Mouse (Mus musculus) heart, embryonic 14.5 days (tissue): ENCODE measurements at regions not wholly inside any gene's neighbourhood (a gene's known extent, or its start where the extent isn't known, plus 50 kb on each side); places are given as distances from the start of the nearest gene placed in this dataset.
"Not testable (repeated sequence)": the region's sequence is repeated elsewhere in the genome, so short reads cannot be mapped to it uniquely, and the experiment has no call there.

Experiments used
- ATAC-seq: fragments of 200-750 bp; cut with Nextera tagmentation; 2 replicates; pipeline ENCODE4 v1.8.0; 2017; ENCODE audit warnings: low read depth, moderate TSS enrichment; ENCODE audit not compliant: insufficient number of reproducible peaks, insufficient read depth, low FRiP score
- H3K27ac ChIP-seq, 2 experiments: fragments of 200-500 bp in 1 of 2; fragments of 300-500 bp in 1 of 2; sonication (generic) in 1 of 2; replicated peaks in 1 of 2; 2 replicates each; pipeline ENCODE4 v1.5.1; 2012 to 2014; ENCODE audit warnings: low read depth in 2 of 2, low read length in 2 of 2, control low read depth in 1 of 2, mild to moderate bottlenecking in 1 of 2, mixed read lengths in 1 of 2; ENCODE audit not compliant: control insufficient read depth in 1 of 2, insufficient read depth in 1 of 2
- H3K27me3 ChIP-seq: fragments of 300-500 bp; sonication (generic); 2 replicates; pipeline ENCODE4 v1.6.1; 2014; ENCODE audit warnings: mild to moderate bottlenecking, low read length, control low read depth; ENCODE audit not compliant: control insufficient read depth, insufficient read depth
- H3K36me3 ChIP-seq: fragments of 300-500 bp; sonication (generic); 2 replicates; pipeline ENCODE4 v1.6.1; 2014; ENCODE audit warnings: mild to moderate bottlenecking, control low read depth, low read length, mixed read lengths; ENCODE audit not compliant: control insufficient read depth, insufficient read depth
- H3K4me1 ChIP-seq, 2 experiments: fragments of 200-500 bp in 1 of 2; fragments of 300-500 bp in 1 of 2; sonication (generic) in 1 of 2; 2 replicates each; pipeline ENCODE4 v1.6.1; 2012 to 2014; ENCODE audit warnings: low read length in 2 of 2, control low read depth in 1 of 2, mixed read lengths in 1 of 2; ENCODE audit not compliant: control insufficient read depth in 2 of 2, insufficient read depth in 2 of 2
- H3K4me2 ChIP-seq: fragments of 300-500 bp; sonication (generic); 2 replicates; pipeline ENCODE4 v1.6.1; 2014; ENCODE audit warnings: mild to moderate bottlenecking, low read length
- H3K4me3 ChIP-seq, 2 experiments: fragments of 200-500 bp in 1 of 2; fragments of 300-500 bp in 1 of 2; sonication (generic) in 1 of 2; 2 replicates each; pipeline ENCODE4 v1.5.1; 2012 to 2014; ENCODE audit warnings: low read length in 2 of 2, mild to moderate bottlenecking in 2 of 2, control low read depth in 1 of 2, low read depth in 1 of 2, moderate library complexity in 1 of 2; ENCODE audit not compliant: control insufficient read depth in 1 of 2, insufficient read depth in 1 of 2
- H3K9ac ChIP-seq: fragments of 300-500 bp; sonication (generic); 2 replicates; pipeline ENCODE4 v1.6.1; 2014; ENCODE audit warnings: mild to moderate bottlenecking, low read length
- H3K9me3 ChIP-seq: fragments of 300-500 bp; sonication (generic); 2 replicates; pipeline ENCODE4 v1.6.1; 2016; ENCODE audit warnings: low read length, control low read depth; ENCODE audit not compliant: control insufficient read depth
- WGBS: fragments of 180-500 bp; shearing (Covaris S2); extraction: QIAGEN DNeasy Blood & Tissue Kit; methylation state at CpG from one replicate; pipeline ENCODE4 v1.1.7; 2014; 5-methylcytosine and 5-hydroxymethylcytosine counted together

DNA sequence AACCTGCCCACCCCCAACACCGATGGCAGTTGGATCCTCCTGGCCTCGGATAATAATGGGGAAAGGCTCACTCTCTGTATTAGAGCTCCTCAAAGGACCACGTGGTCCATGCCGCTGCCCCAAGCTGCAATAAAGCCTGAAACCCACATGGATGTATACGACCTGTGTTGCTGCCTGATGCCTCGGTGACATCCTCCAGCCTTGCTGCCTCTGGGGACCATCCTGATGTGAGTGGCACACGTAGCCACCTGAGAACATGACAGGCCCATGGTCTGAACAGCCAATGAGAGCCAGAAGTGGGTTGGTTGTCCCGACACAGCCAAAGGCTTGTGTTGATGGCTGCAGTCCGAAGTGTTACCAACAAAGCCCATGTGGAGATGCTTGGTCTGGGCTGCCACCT lies 283.4 kb upstream of the Cdh4 start:
- Histone ChIP-seq H3K36me3 (no peaks in the 10 kb centered on the region), H3K4me3 (no peak overlapping the region), H3K4me1 (no peaks in the 10 kb centered on the region), H3K27ac (no peak overlapping the region), H3K4me2 (no peak overlapping the region), H3K9ac (no peak overlapping the region), H3K27me3 (no peaks in the 10 kb centered on the region), H3K9me3 (no peaks in the 10 kb centered on the region)
- ATAC-seq: no peak
- 77% methylated on average over 9 of the region's 9 CpGs for WGBS

DNA sequence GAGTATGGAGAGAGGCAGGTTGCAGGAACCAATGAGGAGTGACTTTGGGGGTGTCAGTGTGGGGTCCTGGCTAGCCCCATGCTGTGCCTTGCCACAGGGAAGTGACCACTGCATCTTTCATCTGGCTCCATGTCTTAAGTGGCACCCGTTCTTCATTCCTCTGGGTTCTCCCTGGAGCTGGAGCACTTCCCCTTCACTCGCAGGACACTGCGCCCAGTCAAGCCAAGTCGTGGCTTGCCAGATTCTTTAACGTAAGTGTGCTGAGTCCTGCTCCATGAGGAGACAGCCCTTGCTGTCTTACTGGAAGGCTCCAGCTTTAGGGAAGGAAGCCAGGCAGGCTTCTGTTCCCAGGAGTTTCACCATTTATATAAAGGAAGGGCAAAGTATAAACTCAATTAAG lies 279.1 kb upstream of the Cdh4 start:
- H3K27me3 ChIP-seq: no peaks in the 10 kb centered on the region
- no peak for ATAC-seq
- H3K36me3 ChIP-seq: no peaks in the 10 kb centered on the region
- WGBS: 75% methylated on average over 5 of the region's 5 CpGs
- H3K4me1 ChIP-seq: no peaks in the 10 kb centered on the region
- no peaks in the 10 kb centered on the region for H3K9me3 ChIP-seq
- H3K4me3 ChIP-seq: no peak overlapping the region
- no peak overlapping the region for H3K9ac ChIP-seq
- H3K4me2 ChIP-seq: no peak overlapping the region
- H3K27ac ChIP-seq: no peak overlapping the region

DNA sequence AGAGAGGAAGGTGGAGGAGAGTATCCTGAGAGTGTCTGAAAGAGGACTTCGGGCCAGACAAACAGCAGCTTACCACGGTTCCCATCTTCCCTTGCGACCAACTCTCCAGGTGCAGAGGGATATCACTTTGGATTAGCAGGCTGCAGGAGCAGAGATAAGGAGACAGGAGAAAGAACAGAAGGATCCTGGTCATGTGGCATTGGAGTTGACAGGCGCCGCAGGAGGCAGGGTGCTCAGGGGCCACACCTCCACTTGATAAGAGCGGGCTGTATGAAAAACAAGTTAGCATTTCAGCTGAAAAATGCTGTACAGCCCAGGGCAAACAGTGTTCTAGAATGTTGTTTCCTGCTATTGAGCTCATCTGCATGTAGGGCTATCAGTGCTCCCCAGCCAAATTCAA lies 272.1 kb upstream of the Cdh4 start:
- Histone ChIP-seq H3K4me3 (no peak overlapping the region), H3K27me3 (no peaks in the 10 kb centered on the region; the same call in 1 of the 2 replicates), H3K4me1 (peaks cover 0 to 6% of the 10 kb centered on the region in 2 experiments; a peak in 2 of 4 replicates), H3K27ac (no peak overlapping the region), H3K36me3 (no peaks in the 10 kb centered on the region), H3K9ac (no peak overlapping the region), H3K9me3 (no peaks in the 10 kb centered on the region), H3K4me2 (no peak overlapping the region)
- WGBS: 8% methylated on average over 6 of the region's 6 CpGs
- no peak for ATAC-seq

DNA sequence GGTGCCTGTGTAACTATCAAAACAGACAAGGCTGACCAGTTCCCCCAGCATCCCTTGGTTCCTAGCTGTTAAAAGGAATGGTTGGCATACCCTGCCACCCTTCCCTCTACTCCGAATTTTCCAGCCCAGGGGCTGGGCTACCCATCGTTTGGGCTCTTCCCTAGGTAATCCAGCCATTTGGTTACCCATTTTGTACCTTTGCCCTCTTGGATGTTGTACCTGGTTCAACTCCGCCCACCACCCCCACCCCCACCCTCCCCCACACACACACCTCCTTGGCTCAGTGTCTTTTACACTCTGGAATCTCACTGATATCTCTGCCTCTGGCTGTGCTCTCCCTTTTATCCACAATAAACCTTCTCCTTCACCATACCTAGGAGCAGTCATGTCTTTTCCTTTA lies 271.6 kb upstream of the Cdh4 start:
- Histone ChIP-seq H3K4me2 (no peak overlapping the region), H3K36me3 (no peaks in the 10 kb centered on the region), H3K4me3 (no peak overlapping the region), H3K27ac (no peak overlapping the region), H3K9ac (no peak overlapping the region), H3K27me3 (no peaks in the 10 kb centered on the region; the same call in 1 of the 2 replicates), H3K9me3 (no peaks in the 10 kb centered on the region), H3K4me1 (peaks cover 0 to 6% of the 10 kb centered on the region in 2 experiments; a peak in 2 of 4 replicates)
- WGBS: 4% methylated on average over 3 of the region's 3 CpGs
- ATAC-seq: no peak

DNA sequence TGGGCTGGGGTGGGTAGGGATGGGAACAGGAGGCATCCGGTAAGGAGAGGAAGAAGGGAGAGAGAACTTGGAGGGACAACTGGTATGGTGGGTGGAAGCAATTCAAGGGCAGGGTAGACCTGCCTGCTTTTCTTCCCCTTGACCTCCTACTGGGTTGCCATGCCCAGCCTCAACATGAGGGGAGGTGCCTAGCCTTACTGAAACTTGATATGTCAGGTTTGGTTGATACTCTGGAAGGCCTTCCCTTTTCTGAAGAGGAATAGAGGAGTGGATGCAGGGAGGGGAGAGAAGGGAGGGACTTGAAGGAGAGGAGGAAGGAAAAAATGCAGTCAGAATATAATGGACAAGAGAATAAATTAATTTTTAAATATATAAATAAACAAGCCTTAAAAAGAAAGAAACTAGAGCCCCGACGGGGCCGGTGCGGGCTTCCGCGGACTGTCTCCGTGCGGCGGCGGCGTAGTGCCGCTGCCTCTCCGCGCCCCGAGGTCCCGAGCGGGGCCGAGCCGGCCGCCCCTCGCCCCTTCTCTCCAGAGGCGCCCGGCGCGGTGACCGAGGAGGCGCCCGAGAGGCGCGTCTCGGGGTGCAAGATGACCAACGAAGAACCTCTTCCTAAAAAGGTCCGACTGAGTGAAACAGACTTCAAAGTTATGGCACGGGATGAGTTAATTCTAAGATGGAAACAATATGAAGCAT lies 265.2 kb upstream of the Cdh4 start:
- H3K9me3 ChIP-seq, H3K36me3 ChIP-seq, ATAC-seq, H3K4me1 ChIP-seq, H3K9ac ChIP-seq, H3K4me3 ChIP-seq, H3K27ac ChIP-seq: not testable (repeated sequence)
- 5% methylated on average over 25 of the region's 35 CpGs for WGBS
- Histone ChIP-seq H3K4me2 (peak overlapping the region; percentile 47), H3K27me3 (peaks cover 13% of the 10 kb centered on the region)

DNA sequence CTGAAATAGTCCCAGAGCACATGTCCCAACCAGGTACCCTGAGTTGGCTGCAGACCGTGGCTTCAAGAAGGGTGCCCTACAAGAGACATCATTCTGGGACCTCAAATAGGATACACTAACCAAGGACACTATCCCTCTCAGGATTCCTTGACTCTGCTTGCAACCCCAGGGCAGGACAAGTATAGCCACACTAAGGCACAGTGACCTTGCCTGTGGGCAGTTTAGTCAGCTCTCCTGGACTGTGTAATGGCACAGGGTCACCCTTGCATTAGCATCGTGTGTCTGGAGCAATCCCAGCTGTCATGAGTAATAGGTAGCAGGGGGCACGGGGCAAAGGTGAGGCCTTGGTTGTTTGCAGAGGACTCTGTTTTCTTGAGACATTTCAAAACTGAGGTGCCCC lies 260.9 kb upstream of the Cdh4 start:
- WGBS: 68% methylated on average over 3 of the region's 3 CpGs
- H3K4me3 ChIP-seq: no peak overlapping the region

DNA sequence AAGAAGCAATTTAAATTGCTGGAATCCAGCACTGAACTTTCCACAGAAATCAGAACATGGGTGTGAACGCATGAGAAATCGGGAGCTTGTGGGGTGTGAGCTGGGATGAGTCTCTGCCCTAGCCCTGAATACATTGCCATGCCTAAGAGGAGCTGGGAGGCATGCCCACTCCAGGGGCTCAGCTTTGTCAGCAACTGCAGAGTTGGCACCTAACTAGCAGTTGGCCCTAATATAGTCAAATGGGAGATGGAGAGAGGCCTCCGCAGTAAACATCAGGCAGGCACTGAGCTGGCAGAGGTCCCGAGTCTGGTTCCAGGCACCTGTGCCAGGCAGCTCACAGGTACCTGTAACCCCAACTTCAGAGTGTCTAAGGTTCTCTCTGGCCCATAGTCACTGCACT lies 260.1 kb upstream of the Cdh4 start:
- Histone ChIP-seq H3K9me3 (no peaks in the 10 kb centered on the region), H3K27ac (no peak overlapping the region), H3K4me3 (no peak overlapping the region), H3K9ac (no peak overlapping the region), H3K36me3 (no peaks in the 10 kb centered on the region), H3K4me1 (no peaks in the 10 kb centered on the region), H3K4me2 (no peak overlapping the region), H3K27me3 (no peaks in the 10 kb centered on the region; the same call in 1 of the 2 replicates)
- 81% methylated on average over 4 of the region's 4 CpGs for WGBS
- ATAC-seq: no peak

More for the DNA sequence above, 260.9 kb upstream of the Cdh4 start:
- no peak for ATAC-seq
- Histone ChIP-seq H3K36me3 (no peaks in the 10 kb centered on the region), H3K9me3 (no peaks in the 10 kb centered on the region), H3K4me2 (no peak overlapping the region), H3K27ac (no peak overlapping the region), H3K4me1 (no peaks in the 10 kb centered on the region), H3K27me3 (peaks cover 7% of the 10 kb centered on the region), H3K9ac (no peak overlapping the region)

DNA sequence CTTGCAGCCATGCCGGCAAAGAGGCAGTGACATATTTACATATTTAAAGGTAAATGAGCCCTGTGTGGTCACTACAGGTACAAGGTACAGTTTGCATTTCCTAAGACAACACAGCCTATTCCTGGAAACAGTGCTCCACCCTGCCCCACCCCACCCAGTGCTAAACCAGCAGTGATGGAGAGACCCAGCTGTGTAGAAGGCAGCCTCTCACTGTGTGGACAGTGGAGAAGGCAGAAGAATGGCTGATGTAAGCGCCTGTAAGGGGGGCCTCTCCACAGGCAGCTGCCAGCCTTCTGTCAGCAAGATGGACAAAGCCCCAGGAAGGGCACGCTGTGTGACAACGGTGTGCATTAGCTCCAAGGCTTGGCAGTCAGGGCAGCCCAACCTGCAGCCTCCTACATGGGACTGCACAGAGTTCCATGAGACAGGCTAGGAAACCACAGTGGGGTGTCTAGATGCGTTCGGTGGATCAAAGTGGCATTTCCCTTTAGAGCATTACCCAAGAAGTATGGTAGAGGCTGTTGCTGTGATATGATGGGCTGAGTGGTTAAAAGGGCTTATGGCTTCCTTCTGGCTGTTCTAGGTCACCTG lies 249.2 kb upstream of the Cdh4 start:
- peaks cover 3% of the 10 kb centered on the region; the same call in 1 of the 2 replicates for H3K27me3 ChIP-seq
- no peaks in the 10 kb centered on the region for H3K36me3 ChIP-seq
- 74% methylated on average over 6 of the region's 6 CpGs for WGBS
- H3K4me3 ChIP-seq: no peak overlapping the region
- no peak for ATAC-seq
- no peak overlapping the region for H3K27ac ChIP-seq
- H3K4me2 ChIP-seq: no peak overlapping the region
- H3K9ac ChIP-seq: no peak overlapping the region
- no peaks in the 10 kb centered on the region for H3K4me1 ChIP-seq
- H3K9me3 ChIP-seq: no peaks in the 10 kb centered on the region
